Mouse (Mus musculus) 3T3-L1 (cell line): ENCODE measurements around the gene Ankrd24.
"Not testable (repeated sequence)": the region's sequence is repeated elsewhere in the genome, so short reads cannot be mapped to it uniquely, and the experiment has no call there.

Experiments used
- DNase-seq: peaks from one replicate; pipeline ENCODE4 v3.0.0-alpha.2; 2015; ENCODE audit warnings: low read depth, low spot score

Ankrd24 gene

GRCm38 (mm10) chr10:81605666-81605973 lies 22.7 kb upstream of the Ankrd24 start:
- DNase-seq, result no peak

GRCm38 (mm10) chr10:81605974-81606751 lies 22.2 kb upstream of the Ankrd24 start, which contains the start of gene BC025920:
BC025920 (plus strand) TSS chr10:81606270.
- DNase-seq, result peak; percentile 99

- no peak for DNase-seq
Measured at GRCm38 (mm10) chr10:81608308-81608707, 20.0 kb upstream of the Ankrd24 start.

GRCm38 (mm10) chr10:81612779-81613178 lies 15.6 kb upstream of the Ankrd24 start:
- peak; percentile 51 for DNase-seq

- no peak for DNase-seq
Measured at GRCm38 (mm10) chr10:81615486-81615885, 12.9 kb upstream of the Ankrd24 start.

- DNase-seq, result no peak
Measured at GRCm38 (mm10) chr10:81619976-81620375, 8.4 kb upstream of the Ankrd24 start.

GRCm38 (mm10) chr10:81620786-81621185 lies 7.6 kb upstream of the Ankrd24 start:
- DNase-seq, result no peak

GRCm38 (mm10) chr10:81623441-81623840 lies 4.9 kb upstream of the Ankrd24 start:
- no peak for DNase-seq

GRCm38 (mm10) chr10:81626101-81626993 lies 2.0 kb upstream of the Ankrd24 start:
- DNase-seq, result peak; percentile 32

- DNase-seq, result peak; percentile 97
Measured at GRCm38 (mm10) chr10:81626994-81627835, 1.1 kb upstream of the Ankrd24 start, which contains the start of gene Sirt6. Sirt6 (minus strand) TSS chr10:81627797.

- DNase-seq, result no peak
Measured at GRCm38 (mm10) chr10:81627836-81628220, 512 bp upstream of the Ankrd24 start.

- peak; percentile 77 for DNase-seq
Measured at GRCm38 (mm10) chr10:81633253-81634099, 5.1 kb downstream of the Ankrd24 start.

GRCm38 (mm10) chr10:81636338-81636737 lies 8.0 kb downstream of the Ankrd24 start:
- no peak for DNase-seq

GRCm38 (mm10) chr10:81638101-81638500 lies 9.8 kb downstream of the Ankrd24 start:
- no peak for DNase-seq

- not testable (repeated sequence) for DNase-seq
Measured at GRCm38 (mm10) chr10:81640825-81641224, 12.5 kb downstream of the Ankrd24 start.

GRCm38 (mm10) chr10:81641566-81641965 lies 13.2 kb downstream of the Ankrd24 start:
- no peak for DNase-seq

- DNase-seq, result no peak
Measured at GRCm38 (mm10) chr10:81641978-81642647, 13.8 kb downstream of the Ankrd24 start.

GRCm38 (mm10) chr10:81642648-81643448 lies 14.5 kb downstream of the Ankrd24 start:
- DNase-seq, result peak; percentile 36

GRCm38 (mm10) chr10:81643449-81644055 lies 15.2 kb downstream of the Ankrd24 start:
- DNase-seq, result peak; percentile 89
